Mouse (Mus musculus): ENCODE data around the gene Chaf1a. TPM values are rescaled to one million over a fixed set of nuclear protein-coding genes. Genes with fewer than 3 reads are reported as not detected.

The Chaf1a gene
- total and polyA plus RNA-seq, 3 experiments = 49.5 to 116 TPM; not detected in 1

DNA sequence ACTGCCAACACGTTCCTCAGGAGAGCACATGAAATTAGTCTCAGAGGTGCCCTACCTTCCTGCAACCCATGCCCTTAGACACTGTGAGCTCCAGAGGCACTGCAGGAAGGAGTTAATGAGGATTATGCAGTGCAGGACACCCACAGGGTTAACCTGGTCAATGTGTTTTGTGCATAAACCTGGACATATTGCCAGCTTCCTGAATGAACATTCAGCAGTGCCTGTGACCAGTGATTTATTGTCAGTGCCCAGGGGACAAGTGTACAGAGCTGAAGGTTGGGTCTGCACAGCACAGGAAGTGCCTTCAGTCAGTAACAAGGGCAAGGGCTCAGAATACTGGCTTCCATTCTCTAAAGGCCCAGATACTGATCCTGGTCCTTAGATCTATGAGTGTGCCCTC, 13.4 kb upstream of the Chaf1a start:
- DNase-seq (ENCODE audit: low read depth, low spot score) = no peak
- TF ChIP-seq POLR2A (IDR thresholded peaks at IDR 0.05; ENCODE audit: control insufficient read depth in 1 of 2, insufficient read depth in 1 of 2, low read depth in 1 of 2, low read length in 2 of 2, poor library complexity in 1 of 2) = no peak; a peak in 1 of 4 replicates
- no peak for TF ChIP-seq GABPA (IDR thresholded peaks at IDR 0.05; ENCODE audit: low read depth, low read length)
- TF ChIP-seq MAX (IDR thresholded peaks at IDR 0.05; ENCODE audit: low read length) = no peak
- no peak for TF ChIP-seq TAL1 (IDR thresholded peaks at IDR 0.05; ENCODE audit: low read length)
- TF ChIP-seq MAFK (IDR thresholded peaks at IDR 0.05; ENCODE audit: borderline replicate concordance, low read depth, low read length) = no peak
- no peak for TF ChIP-seq ETS1 (IDR thresholded peaks at IDR 0.05; ENCODE audit: low read depth, low read length)
- no peak for TF ChIP-seq MYC (IDR thresholded peaks at IDR 0.05; ENCODE audit: low read depth, low read length)
- TF ChIP-seq NRF1 (IDR thresholded peaks at IDR 0.05; ENCODE audit: insufficient read depth, low read depth, low read length, poor library complexity, severe bottlenecking) = no peak
- TF ChIP-seq ZC3H11A (IDR thresholded peaks at IDR 0.05; ENCODE audit: low read depth, low read length) = no peak
- no peak for TF ChIP-seq RAD21 (IDR thresholded peaks at IDR 0.05; ENCODE audit: low read depth, low read length)
- no peak for TF ChIP-seq KAT2A (conservative IDR thresholded peaks at IDR 0.05; ENCODE audit: low read depth, low read length)
- no peak for TF ChIP-seq TCF12 (IDR thresholded peaks at IDR 0.05; ENCODE audit: low read depth, low read length)
- TF ChIP-seq HCFC1 (IDR thresholded peaks at IDR 0.05; ENCODE audit: low read depth, low read length) = no peak
- no peak for TF ChIP-seq ZNF384 (IDR thresholded peaks at IDR 0.05; ENCODE audit: low read depth, low read length)
- no peak for TF ChIP-seq MEF2A (IDR thresholded peaks at IDR 0.05; ENCODE audit: extremely low read depth, insufficient replicate concordance, low read depth, low read length, poor library complexity, severe bottlenecking)
- no peak for TF ChIP-seq CTCF (IDR thresholded peaks at IDR 0.05 in 2 of 3, conservative IDR thresholded peaks at IDR 0.05 in 1 of 3; ENCODE audit: control insufficient read depth in 1 of 3, insufficient read depth in 1 of 3, low read depth in 2 of 3, low read length in 3 of 3, poor library complexity in 1 of 3, severe bottlenecking in 1 of 3)
- TF ChIP-seq ZMIZ1 (IDR thresholded peaks at IDR 0.05; ENCODE audit: low read depth, low read length) = no peak
- TF ChIP-seq ELF1 (IDR thresholded peaks at IDR 0.05; ENCODE audit: low read depth, low read length) = no peak
- TF ChIP-seq SMC3 (IDR thresholded peaks at IDR 0.05; ENCODE audit: low read depth, low read length) = no peak
- TF ChIP-seq ZKSCAN1 (IDR thresholded peaks at IDR 0.05; ENCODE audit: low read depth, low read length) = no peak
- Histone ChIP-seq H3K4me1 (ENCODE audit: control insufficient read depth in 1 of 2, insufficient read depth in 2 of 2, low read length in 2 of 2) (peaks cover 13 to 14% of the 10 kb centered on the region in 2 experiments), H3K27ac (ENCODE audit: control insufficient read depth, low read depth, low read length) (no peak overlapping the region), H3K4me3 (ENCODE audit: control insufficient read depth in 1 of 2, insufficient read depth in 1 of 2, low read depth in 2 of 2, low read length in 2 of 2) (no peak overlapping the region), H3K9me3 (replicated peaks; ENCODE audit: insufficient read depth, low read length) (no peaks in the 10 kb centered on the region), H3K27me3 (ENCODE audit: control insufficient read depth in 1 of 2, insufficient read depth in 2 of 2, low read length in 2 of 2) (no peaks in the 10 kb centered on the region), H3K79me2 (ENCODE audit: control insufficient read depth, insufficient read depth, low read length, poor library complexity) (peaks cover 51% of the 10 kb centered on the region), H3K36me3 (ENCODE audit: control insufficient read depth in 1 of 2, insufficient read depth in 2 of 2, low read length in 2 of 2) (peaks cover 13 to 15% of the 10 kb centered on the region in 2 experiments), H3K9ac (ENCODE audit: control insufficient read depth, low read depth, low read length, poor library complexity, severe bottlenecking) (no peak overlapping the region)

DNA sequence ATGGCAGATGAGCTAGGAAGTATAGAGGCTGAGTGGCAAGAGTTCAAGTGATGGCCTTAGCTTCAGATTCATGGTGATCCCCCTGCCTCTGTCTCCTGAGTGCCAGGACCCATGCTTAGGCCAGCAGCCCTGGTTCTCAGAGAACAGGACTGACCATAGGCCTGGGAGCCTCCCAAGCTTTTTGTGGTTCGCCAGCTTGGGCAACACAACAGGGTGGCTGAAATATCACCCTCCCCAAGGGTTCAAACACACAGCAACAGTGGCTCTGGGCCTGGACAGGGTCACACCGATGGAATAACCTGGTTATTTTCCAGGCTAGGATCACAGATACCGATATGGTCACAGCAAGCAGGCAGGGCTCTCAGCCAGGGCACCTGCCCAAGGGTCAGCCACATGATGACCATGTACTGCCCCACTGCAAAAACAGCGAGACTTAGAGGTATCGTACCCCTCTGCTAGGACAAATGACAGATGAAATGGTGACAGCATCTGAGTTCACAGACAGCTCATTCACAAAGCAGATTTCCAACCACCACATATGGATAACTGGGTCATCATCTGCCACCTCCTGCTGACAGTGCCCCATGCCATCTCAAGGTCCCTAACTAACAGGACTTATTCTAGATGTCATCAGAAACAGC, 12.3 kb upstream of the Chaf1a start:
- peaks cover 15 to 21% of the 10 kb centered on the region in 2 experiments for H3K36me3 ChIP-seq (ENCODE audit: control insufficient read depth in 1 of 2, insufficient read depth in 2 of 2, low read length in 2 of 2)
- DNase-seq (ENCODE audit: low read depth, low spot score) = no peak

More for the DNA sequence above, 12.3 kb upstream of the Chaf1a start:
- Histone ChIP-seq H3K9me3 (replicated peaks; ENCODE audit: insufficient read depth, low read length) (no peaks in the 10 kb centered on the region), H3K79me2 (ENCODE audit: control insufficient read depth, insufficient read depth, low read length, poor library complexity) (peaks cover 60% of the 10 kb centered on the region), H3K27me3 (ENCODE audit: control insufficient read depth in 1 of 2, insufficient read depth in 2 of 2, low read length in 2 of 2) (no peaks in the 10 kb centered on the region), H3K9ac (ENCODE audit: control insufficient read depth, low read depth, low read length, poor library complexity, severe bottlenecking) (no peak overlapping the region), H3K4me3 (ENCODE audit: control insufficient read depth in 1 of 2, insufficient read depth in 1 of 2, low read depth in 2 of 2, low read length in 2 of 2) (no peak overlapping the region), H3K4me1 (ENCODE audit: control insufficient read depth in 1 of 2, insufficient read depth in 2 of 2, low read length in 2 of 2) (peaks cover 18 to 21% of the 10 kb centered on the region in 2 experiments), H3K27ac (ENCODE audit: control insufficient read depth, low read depth, low read length) (no peak overlapping the region)
- no peak for TF ChIP-seq SMC3 (IDR thresholded peaks at IDR 0.05; ENCODE audit: low read depth, low read length)
- TF ChIP-seq RAD21 (IDR thresholded peaks at IDR 0.05; ENCODE audit: low read depth, low read length) = no peak
- no peak for TF ChIP-seq CTCF (IDR thresholded peaks at IDR 0.05 in 2 of 3, conservative IDR thresholded peaks at IDR 0.05 in 1 of 3; ENCODE audit: control insufficient read depth in 1 of 3, insufficient read depth in 1 of 3, low read depth in 2 of 3, low read length in 3 of 3, poor library complexity in 1 of 3, severe bottlenecking in 1 of 3)
- no peak for TF ChIP-seq MAFK (IDR thresholded peaks at IDR 0.05; ENCODE audit: borderline replicate concordance, low read depth, low read length)

Measured in MEL (cell line).